Mouse (Mus musculus) intestine, embryonic 16.5 days (tissue): ENCODE results near the gene Mvb12b. TPM values are rescaled to one million over a fixed set of nuclear protein-coding genes. Genes with fewer than 3 reads are reported as not detected.

Source experiments
- ATAC-seq: fragments of 200-750 bp; cut with Nextera tagmentation; 2 replicates; pipeline ENCODE4 v1.8.0; 2017; ENCODE audit warnings: moderate TSS enrichment, moderate library complexity
- H3K27ac ChIP-seq: fragments of 300-500 bp; sonication (generic); 2 replicates; pipeline ENCODE4 v1.5.1; 2014; ENCODE audit warnings: mild to moderate bottlenecking, low read length
- H3K27me3 ChIP-seq: fragments of 300-500 bp; sonication (generic); replicated peaks from 2 replicates; pipeline ENCODE4 v1.6.1; 2014; ENCODE audit warnings: low read length, control low read depth, mixed read lengths; ENCODE audit not compliant: control insufficient read depth, insufficient read depth
- H3K36me3 ChIP-seq: fragments of 300-500 bp; sonication (generic); 2 replicates; pipeline ENCODE4 v1.6.1; 2014; ENCODE audit warnings: low read length, control low read depth; ENCODE audit not compliant: control insufficient read depth, insufficient read depth
- H3K4me1 ChIP-seq: fragments of 300-500 bp; sonication (generic); 2 replicates; pipeline ENCODE4 v1.6.1; 2014; ENCODE audit warnings: low read length, control low read depth, mixed read lengths; ENCODE audit not compliant: control insufficient read depth, insufficient read depth
- H3K4me2 ChIP-seq: fragments of 300-500 bp; sonication (generic); 2 replicates; pipeline ENCODE4 v1.6.1; 2014; ENCODE audit warnings: low read depth, low read length, control low read depth
- H3K4me3 ChIP-seq: fragments of 300-500 bp; sonication (generic); 2 replicates; pipeline ENCODE4 v1.5.1; 2014; ENCODE audit warnings: mild to moderate bottlenecking, low read length
- H3K9ac ChIP-seq: fragments of 300-500 bp; sonication (generic); 2 replicates; pipeline ENCODE4 v1.6.1; 2014; ENCODE audit warnings: low read depth, low read length
- H3K9me3 ChIP-seq: fragments of 300-500 bp; sonication (generic); 2 replicates; pipeline ENCODE4 v1.6.1; 2016; ENCODE audit warnings: low read length, control low read depth; ENCODE audit not compliant: control insufficient read depth
- WGBS: fragments of 180-500 bp; shearing (Covaris S2); extraction: QIAGEN DNeasy Blood & Tissue Kit; methylation state at CpG from one replicate; pipeline ENCODE4 v1.1.7; 2014; 5-methylcytosine and 5-hydroxymethylcytosine counted together
- polyA plus RNA-seq: library from polyadenylated mRNA; unstranded; fragments of >200 nt; fragmentation: Nextera tagmentation; extraction: Ambion mirVana; gene quantifications from 2 replicates; pipeline ENCODE4 v1.2.1, GENCODE M21; 2015

Mvb12b gene
- polyA plus RNA-seq, 1 experiment from 2014 or later = 7.9 TPM

GRCm38 (mm10) chr2:33869689-33870343, 17.9 kb downstream of the Mvb12b start:
- Histone ChIP-seq H3K27ac (peak overlapping the region; percentile 62), H3K4me2 (no peak overlapping the region), H3K9me3 (no peaks in the 10 kb centered on the region), H3K36me3 (no peaks in the 10 kb centered on the region), H3K4me3 (no peak overlapping the region), H3K9ac (0 out of 2 replicates have a peak overlapping the region, but pooled peaks have one; percentile 6), H3K4me1 (peaks cover 29% of the 10 kb centered on the region), H3K27me3 (no peaks in the 10 kb centered on the region)
- ATAC-seq = no peak
- WGBS = 60% methylated on average over 10 of the region's 10 CpGs

DNA sequence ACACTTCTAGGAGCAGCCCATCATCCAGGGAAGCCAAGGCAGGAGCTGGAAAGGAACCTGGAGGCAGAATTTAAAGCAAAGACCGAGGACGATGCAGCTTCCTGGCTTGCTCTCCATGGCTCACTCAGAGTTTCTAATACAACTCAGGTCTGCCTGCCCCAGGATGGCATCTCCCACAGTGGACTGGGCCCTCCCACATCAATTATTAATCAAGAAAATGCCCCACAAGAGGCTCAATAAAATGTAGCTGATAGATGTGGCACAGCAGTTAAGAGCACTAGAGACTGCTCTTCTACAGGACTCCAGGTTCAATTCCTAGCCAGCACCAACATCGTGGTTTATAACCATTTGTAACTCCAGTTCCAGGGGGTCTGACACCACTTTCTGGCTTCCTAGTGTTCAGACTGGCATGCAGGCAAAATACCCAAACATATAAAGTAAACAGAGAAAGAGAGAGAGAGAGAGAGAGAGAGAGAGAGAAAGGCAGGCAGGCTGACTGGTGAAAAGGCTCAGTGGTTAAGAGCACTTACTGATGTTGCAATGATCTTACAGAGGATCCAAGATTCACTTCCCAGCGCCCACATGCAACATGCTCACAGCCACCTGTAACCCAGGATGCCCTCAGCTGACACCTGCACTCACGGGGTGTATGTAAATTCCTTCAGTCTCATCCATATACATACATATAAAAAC, 18.6 kb downstream of the Mvb12b start:
- H3K4me2 ChIP-seq = no peak overlapping the region
- no peaks in the 10 kb centered on the region for H3K27me3 ChIP-seq
- ATAC-seq = no peak
- H3K36me3 ChIP-seq = no peaks in the 10 kb centered on the region
- 66% methylated on average over 5 of the region's 5 CpGs for WGBS
- no peaks in the 10 kb centered on the region for H3K9me3 ChIP-seq
- no peak overlapping the region for H3K4me3 ChIP-seq
- H3K9ac ChIP-seq = no peak overlapping the region
- H3K27ac ChIP-seq = no peak overlapping the region
- peaks cover 29% of the 10 kb centered on the region for H3K4me1 ChIP-seq

- Histone ChIP-seq H3K4me2 (no peak overlapping the region), H3K27ac (no peak overlapping the region), H3K4me3 (no peak overlapping the region), H3K4me1 (peaks cover 26% of the 10 kb centered on the region), H3K36me3 (no peaks in the 10 kb centered on the region), H3K27me3 (no peaks in the 10 kb centered on the region), H3K9ac (no peak overlapping the region), H3K9me3 (no peaks in the 10 kb centered on the region)
- no peak for ATAC-seq
- WGBS = 78% methylated on average over 4 of the region's 4 CpGs
Observed at GRCm38 (mm10) chr2:33868322-33868721, 19.4 kb downstream of the Mvb12b start.

GRCm38 (mm10) chr2:33856746-33857145, 31.0 kb downstream of the Mvb12b start:
- Histone ChIP-seq H3K4me2 (no peak overlapping the region), H3K9ac (no peak overlapping the region), H3K4me3 (no peak overlapping the region), H3K9me3 (no peaks in the 10 kb centered on the region), H3K27ac (no peak overlapping the region), H3K27me3 (no peaks in the 10 kb centered on the region), H3K4me1 (no peaks in the 10 kb centered on the region), H3K36me3 (no peaks in the 10 kb centered on the region)
- ATAC-seq = no peak
- WGBS = 79% methylated on average over 2 of the region's 2 CpGs

- peak; percentile 69; the same call in 1 of the 2 replicates for ATAC-seq
- H3K4me2 ChIP-seq = no peak overlapping the region
- WGBS = 71% methylated on average over 11 of the region's 11 CpGs
- H3K36me3 ChIP-seq = no peaks in the 10 kb centered on the region
- no peak overlapping the region for H3K27ac ChIP-seq
- H3K4me3 ChIP-seq = no peak overlapping the region
- no peak overlapping the region for H3K9ac ChIP-seq
- H3K9me3 ChIP-seq = no peaks in the 10 kb centered on the region
- H3K4me1 ChIP-seq = no peaks in the 10 kb centered on the region
- no peaks in the 10 kb centered on the region for H3K27me3 ChIP-seq
Observed at GRCm38 (mm10) chr2:33853011-33853976, 34.5 kb downstream of the Mvb12b start.

- Histone ChIP-seq H3K27me3 (no peaks in the 10 kb centered on the region), H3K9ac (no peak overlapping the region), H3K4me3 (no peak overlapping the region), H3K4me1 (peaks cover 9% of the 10 kb centered on the region; the same call in 1 of the 2 replicates), H3K9me3 (no peaks in the 10 kb centered on the region), H3K4me2 (no peak overlapping the region), H3K36me3 (no peaks in the 10 kb centered on the region), H3K27ac (no peak overlapping the region)
- WGBS = 81% methylated on average over 11 of the region's 11 CpGs
- ATAC-seq = no peak
Observed at GRCm38 (mm10) chr2:33847196-33847834, 40.4 kb downstream of the Mvb12b start.

- Histone ChIP-seq H3K9ac (no peak overlapping the region), H3K4me3 (no peak overlapping the region), H3K27me3 (no peaks in the 10 kb centered on the region), H3K4me1 (peaks cover 9% of the 10 kb centered on the region; the same call in 1 of the 2 replicates), H3K36me3 (no peaks in the 10 kb centered on the region), H3K4me2 (no peak overlapping the region), H3K27ac (no peak overlapping the region), H3K9me3 (no peaks in the 10 kb centered on the region)
- 30% methylated on average over 4 of the region's 4 CpGs for WGBS
- no peak for ATAC-seq
Observed at GRCm38 (mm10) chr2:33846635-33847034, 41.1 kb downstream of the Mvb12b start.

- Histone ChIP-seq H3K27me3 (no peaks in the 10 kb centered on the region), H3K4me1 (peaks cover 9% of the 10 kb centered on the region; the same call in 1 of the 2 replicates), H3K27ac (no peak overlapping the region), H3K4me2 (no peak overlapping the region), H3K9ac (no peak overlapping the region), H3K4me3 (no peak overlapping the region), H3K36me3 (no peaks in the 10 kb centered on the region), H3K9me3 (no peaks in the 10 kb centered on the region)
- ATAC-seq = peak; percentile 68; the same call in 1 of the 2 replicates
- 58% methylated on average over 2 of the region's 2 CpGs for WGBS
Observed at GRCm38 (mm10) chr2:33843642-33844041, 44.1 kb downstream of the Mvb12b start.
